Mouse (Mus musculus) layer of hippocampus, postnatal 25 days (tissue): ENCODE measurements at regions not wholly inside any gene's neighbourhood (a gene's known extent, or its start where the extent isn't known, plus 50 kb on each side); places are given as distances from the start of the nearest gene placed in this dataset.

Experiments used
- DNase-seq, 2 experiments: peaks; one replicate each; pipeline ENCODE4 v3.0.0; 2022; ENCODE audit warnings: mixed read lengths in 2 of 2, low spot score in 1 of 2; ENCODE audit errors: extremely low spot score in 1 of 2

GRCm38 (mm10) chr1:61387587-61387986, 251.0 kb upstream of the Pard3b start:
- no peak for DNase-seq

GRCm38 (mm10) chr1:61397796-61398195, 240.8 kb upstream of the Pard3b start:
- no peak for DNase-seq

- no peak for DNase-seq
Measured at GRCm38 (mm10) chr1:61402339-61402738, 236.3 kb upstream of the Pard3b start.

- DNase-seq: no peak
Measured at GRCm38 (mm10) chr1:61407201-61407600, 231.4 kb upstream of the Pard3b start.

- DNase-seq: no peak
Measured at GRCm38 (mm10) chr1:61414772-61415171, 223.9 kb upstream of the Pard3b start.

- no peak for DNase-seq
Measured at GRCm38 (mm10) chr1:61415426-61416195, 223.0 kb upstream of the Pard3b start.

GRCm38 (mm10) chr1:61418396-61418795, 220.2 kb upstream of the Pard3b start:
- DNase-seq: peak in 1 of 2 experiments; percentile 16

- no peak for DNase-seq
Measured at GRCm38 (mm10) chr1:61419839-61420238, 218.8 kb upstream of the Pard3b start.

GRCm38 (mm10) chr1:61423253-61423652, 215.4 kb upstream of the Pard3b start:
- DNase-seq: no peak

- no peak for DNase-seq
Measured at GRCm38 (mm10) chr1:61428706-61429501, 209.7 kb upstream of the Pard3b start.

GRCm38 (mm10) chr1:61437603-61438002, 201.0 kb upstream of the Pard3b start:
- no peak for DNase-seq

GRCm38 (mm10) chr1:61461435-61461834, 177.2 kb upstream of the Pard3b start:
- DNase-seq: no peak

- DNase-seq: no peak
Measured at GRCm38 (mm10) chr1:61470617-61471214, 167.9 kb upstream of the Pard3b start.

GRCm38 (mm10) chr1:61471779-61472578, 166.6 kb upstream of the Pard3b start:
- DNase-seq: peak in 1 of 2 experiments; percentile 8

GRCm38 (mm10) chr1:61472579-61473242, 165.9 kb upstream of the Pard3b start:
- DNase-seq: peak; percentile 16 to 19

- no peak for DNase-seq
Measured at GRCm38 (mm10) chr1:61485459-61485858, 153.2 kb upstream of the Pard3b start.

- no peak for DNase-seq
Measured at GRCm38 (mm10) chr1:61524886-61525285, 113.7 kb upstream of the Pard3b start.

- no peak for DNase-seq
Measured at GRCm38 (mm10) chr1:61525881-61526280, 112.7 kb upstream of the Pard3b start.

GRCm38 (mm10) chr1:61528757-61529156, 109.9 kb upstream of the Pard3b start:
- DNase-seq: no peak

- no peak for DNase-seq
Measured at GRCm38 (mm10) chr1:61530166-61530565, 108.5 kb upstream of the Pard3b start.
